Mouse (Mus musculus) adrenal gland, postnatal 36 days (tissue): ENCODE measurements at regions not wholly inside any gene's neighbourhood (a gene's known extent, or its start where the extent isn't known, plus 50 kb on each side); places are given as distances from the start of the nearest gene placed in this dataset.

ENCODE experiments used
- DNase-seq, 2 experiments: peaks; one replicate each; pipeline ENCODE4 v3.0.0; 2021; ENCODE audit warnings: mixed read lengths in 1 of 2

DNA sequence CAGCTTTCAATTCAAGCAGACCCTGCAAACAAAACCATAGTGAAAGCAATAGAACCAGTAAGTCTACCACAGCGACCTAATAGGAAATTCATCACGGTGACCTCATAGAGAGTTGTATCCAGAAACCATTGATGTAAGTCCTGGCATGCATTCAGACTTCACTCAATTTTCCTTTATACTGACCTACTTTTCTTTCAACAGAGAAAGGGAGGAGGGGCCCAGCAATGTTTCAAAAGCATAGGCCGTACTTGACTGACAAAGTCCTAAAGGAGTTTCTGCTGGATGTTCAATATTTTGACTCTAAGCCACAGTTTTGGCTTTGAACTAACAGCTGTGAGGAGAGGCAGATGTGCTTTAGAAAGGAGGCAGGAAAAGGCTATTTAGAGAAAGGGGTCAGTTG is 88.4 kb downstream of the AI593442 start:
- no peak for DNase-seq

DNA sequence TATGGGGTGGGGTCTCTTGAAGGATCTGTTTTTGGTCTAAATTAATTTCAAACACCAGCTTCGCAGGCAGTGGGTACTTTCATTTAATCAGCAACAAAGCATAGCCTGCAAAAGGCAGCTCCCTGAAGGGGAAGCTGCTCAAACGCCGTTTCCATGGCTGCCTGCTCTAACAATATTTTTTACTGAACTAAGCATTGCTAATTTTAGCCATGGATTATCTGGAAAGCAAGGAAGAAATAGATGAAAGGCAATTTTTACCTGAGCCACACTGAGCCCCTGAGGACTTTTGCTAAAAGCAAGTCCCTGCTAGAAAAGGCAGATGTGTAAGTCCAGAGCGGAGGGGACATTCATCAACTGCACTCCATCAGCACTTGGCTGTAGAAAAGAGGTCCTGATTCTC is 105.5 kb downstream of the AI593442 start:
- DNase-seq: no peak

DNA sequence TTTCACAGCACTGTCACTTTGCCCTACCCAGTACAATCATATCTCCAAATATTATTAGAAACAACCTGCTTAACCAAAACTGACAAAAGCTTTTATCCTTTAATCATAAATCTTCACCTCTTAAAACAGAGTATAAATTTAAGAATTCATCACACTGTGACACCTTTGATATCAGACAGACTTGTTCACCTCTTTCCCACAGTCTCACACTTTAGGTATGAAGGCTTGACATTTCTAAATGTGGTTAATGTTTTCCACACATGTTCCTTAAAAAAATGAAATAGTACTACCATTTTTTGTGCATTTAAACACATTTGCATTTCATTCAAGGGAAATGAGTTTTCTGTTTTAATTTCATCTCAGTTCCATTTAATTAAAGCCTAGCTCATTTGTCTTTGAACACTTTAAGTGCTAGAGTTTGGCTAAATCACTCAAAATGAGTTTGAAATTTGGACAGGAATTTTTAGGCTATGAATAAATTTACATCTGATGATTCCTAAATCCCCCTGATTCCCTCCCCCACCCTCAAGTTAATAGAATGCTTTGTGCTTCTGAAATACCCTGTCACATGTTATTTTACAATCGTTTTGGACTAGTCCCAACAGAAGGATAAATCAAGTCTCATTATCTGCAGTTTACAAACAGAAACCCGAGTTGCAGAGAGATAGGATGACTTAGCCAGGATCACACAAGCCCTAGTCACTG is 127.9 kb downstream of the AI593442 start:
- DNase-seq: no peak

DNA sequence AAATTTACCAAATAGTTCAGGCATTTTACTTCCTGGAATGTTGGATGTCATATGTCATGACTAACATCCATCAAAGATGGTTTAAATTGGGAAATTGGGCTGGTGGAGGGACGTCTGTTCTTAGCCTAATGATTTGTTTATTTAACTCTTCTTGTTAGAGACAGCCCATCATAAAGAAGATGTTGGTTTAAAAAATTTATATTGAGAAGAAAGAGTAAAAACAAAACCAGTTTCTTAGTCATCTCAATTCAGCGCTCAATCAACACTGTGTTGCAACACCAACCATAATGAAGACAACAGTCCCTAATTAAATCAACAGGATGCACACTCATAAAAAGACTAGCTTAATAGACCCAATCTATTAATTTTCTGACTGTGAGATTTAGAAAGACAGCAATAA is 133.5 kb downstream of the AI593442 start:
- DNase-seq: no peak

DNA sequence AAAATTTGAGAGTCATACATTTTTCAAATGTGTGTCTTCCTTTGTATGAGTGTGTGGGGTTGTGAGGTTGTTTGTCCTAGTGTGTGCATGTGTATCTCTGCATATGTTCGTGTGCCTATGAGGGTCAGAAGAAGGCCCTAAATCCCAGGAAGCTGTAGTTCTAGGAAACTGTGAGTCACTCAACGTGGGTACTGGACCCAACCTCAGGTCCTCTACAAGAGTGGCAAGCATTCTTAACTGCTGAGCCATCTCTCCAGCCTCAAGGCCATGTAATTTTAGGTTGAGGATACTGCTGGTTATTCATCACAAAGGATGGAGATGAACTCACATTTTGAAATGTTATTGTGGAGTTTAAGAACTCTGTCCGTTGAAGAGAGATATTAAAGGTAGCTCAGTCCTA is 140.5 kb downstream of the AI593442 start:
- no peak for DNase-seq

DNA sequence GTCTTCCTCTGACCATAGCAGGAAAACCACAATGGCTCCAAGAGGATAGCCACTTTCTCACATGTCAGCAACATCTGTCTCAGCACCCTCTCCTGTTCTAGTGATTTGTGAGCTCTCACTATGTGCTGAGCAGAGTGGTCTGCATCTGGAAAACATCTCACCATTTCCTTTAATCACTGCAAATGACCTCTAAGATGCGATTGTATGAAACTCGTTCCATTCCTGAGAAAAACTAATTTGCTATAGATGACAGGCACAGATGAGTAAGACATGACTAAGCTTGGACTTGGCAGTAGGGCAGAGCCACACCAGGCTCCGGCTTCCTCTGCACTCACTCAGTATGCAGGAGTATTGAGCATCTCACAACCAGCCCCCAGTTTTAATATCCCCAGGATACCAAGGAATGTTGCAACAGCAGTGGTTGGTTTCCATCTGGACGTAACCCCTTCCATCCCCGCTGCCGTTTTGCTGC is 150.1 kb downstream of the AI593442 start:
- DNase-seq: no peak

DNA sequence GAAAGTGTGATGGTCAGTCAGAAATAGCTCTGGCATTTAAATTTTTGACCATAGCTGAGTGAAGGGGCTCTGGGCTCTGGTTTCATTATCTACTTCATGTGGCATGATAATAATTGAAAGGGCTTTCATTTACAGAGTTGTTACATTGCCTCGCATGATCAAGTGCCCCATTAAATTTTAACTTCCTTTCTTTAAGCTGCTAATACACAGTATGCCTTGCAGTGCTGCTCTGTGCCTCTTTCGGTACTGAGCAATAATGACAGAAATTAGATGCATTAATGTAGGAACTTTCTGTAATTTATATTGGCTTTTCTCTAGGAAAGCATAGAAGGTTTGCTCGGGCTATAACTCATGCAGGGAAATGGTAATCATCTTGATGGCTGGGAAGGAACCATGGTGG is 179.1 kb downstream of the AI593442 start:
- DNase-seq: no peak

DNA sequence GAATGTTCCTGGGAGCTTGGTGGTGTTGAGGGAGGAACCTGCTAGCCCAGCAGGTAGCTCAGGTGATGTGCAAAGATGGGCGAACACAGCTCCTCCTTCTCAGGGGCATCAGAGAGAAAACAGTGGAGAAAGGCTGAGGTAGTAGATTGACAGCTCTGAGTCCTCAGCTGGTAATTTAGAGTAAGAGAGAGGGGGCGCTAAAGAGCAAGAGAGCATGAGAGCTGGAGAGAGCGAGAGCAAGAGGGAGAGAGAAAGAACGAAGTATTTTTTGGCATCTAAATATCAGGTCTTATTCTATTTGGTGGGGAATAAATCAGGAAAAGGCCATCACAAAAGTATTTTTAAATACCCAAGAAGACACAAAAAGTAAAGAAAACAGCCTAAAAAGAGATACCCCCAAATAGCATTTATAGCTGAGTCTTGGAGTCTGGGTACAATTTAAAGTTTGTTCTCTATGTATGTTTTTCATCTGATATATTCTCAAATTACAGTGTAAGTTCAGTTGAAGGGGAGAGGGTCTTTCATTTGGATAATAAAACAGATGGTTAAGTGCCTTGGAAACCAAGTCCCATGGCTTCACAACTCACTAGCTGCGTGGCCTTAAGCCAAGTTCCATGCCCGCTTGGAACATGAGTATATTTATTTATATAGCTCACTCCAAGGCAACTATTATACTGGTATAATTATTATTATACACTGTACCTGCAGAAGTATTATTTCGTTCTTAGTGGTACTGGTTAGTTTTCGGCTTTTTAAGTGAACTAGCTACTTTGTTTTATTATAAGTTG is 183.9 kb downstream of the AI593442 start:
- peak in 1 of 2 experiments; percentile 3 for DNase-seq

DNA sequence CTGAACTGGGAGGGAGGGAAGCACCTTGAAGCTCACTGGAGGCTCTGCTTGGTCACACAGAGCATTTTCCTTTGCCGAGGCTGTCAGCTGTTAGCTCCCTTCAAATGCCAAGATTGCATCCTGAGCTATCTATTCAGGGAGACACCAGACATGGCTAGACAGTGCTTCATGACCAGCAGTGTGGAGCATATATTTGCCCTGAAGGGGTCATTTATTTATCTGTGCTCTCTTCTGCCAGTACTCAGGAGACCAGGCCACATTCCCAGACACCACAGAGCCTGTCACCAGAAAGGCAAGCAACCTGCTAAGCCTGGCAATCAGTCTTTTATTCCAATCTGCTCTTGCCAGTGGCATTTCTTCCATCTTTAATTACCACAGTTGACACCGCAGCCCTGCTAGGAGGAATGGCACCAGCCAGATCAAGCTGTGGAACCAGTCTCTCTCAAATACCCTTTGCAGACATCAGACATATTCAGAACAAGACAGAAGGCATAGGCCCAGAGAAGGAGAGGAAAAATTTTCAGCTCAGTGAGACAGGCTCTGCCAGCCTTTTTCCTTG is 186.6 kb downstream of the AI593442 start:
- no peak for DNase-seq

DNA sequence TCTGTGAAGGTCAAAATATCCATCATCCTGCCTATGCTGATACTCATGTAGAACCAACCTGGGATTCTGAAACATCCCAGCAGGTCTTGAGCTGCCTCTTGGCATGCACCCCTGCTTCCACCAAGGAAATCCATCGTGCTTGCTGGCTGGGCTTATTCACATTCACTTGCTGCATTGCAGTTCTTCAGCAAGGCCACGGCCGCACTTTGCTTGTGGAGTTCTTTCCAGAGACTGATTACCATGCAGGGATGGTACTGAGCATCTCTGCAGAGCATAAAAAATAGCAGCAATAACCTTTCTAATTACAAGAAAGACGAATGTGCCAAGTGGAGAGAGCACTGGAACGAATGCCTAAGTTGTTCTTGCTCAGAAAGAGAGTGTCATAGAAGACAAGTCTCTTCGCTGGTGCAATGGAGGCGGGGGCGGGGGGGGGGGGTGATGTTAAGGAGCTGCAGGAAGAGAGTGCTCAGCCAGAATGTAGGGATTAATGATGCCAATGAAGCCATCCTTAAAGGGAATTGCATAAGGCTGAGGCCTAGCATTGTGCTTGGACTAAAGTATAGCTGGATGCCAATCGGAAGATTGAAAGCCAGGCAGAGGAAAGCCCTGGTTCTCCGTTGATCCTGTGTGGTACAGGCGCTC is 205.9 kb downstream of the AI593442 start:
- DNase-seq: no peak

DNA sequence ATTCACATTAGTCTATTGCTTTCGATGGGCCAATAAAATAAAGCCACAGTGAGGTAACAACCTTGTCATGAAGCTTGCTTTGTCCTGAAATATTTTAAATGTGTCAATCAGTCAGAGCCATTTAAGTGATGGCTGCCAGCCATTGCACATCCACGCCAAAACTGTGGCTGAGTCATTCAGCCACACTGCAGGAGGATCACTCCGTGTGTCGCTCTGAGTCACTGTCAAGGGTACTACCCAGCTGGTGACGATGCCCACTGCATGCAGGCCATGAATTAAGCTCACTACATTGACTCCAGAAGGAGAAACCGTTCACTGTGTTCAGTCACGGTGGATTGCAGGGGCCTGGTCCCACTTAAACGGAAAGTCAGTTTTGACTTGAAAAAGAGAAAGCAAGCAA is 206.7 kb downstream of the AI593442 start:
- peak; percentile 29 to 55 for DNase-seq

DNA sequence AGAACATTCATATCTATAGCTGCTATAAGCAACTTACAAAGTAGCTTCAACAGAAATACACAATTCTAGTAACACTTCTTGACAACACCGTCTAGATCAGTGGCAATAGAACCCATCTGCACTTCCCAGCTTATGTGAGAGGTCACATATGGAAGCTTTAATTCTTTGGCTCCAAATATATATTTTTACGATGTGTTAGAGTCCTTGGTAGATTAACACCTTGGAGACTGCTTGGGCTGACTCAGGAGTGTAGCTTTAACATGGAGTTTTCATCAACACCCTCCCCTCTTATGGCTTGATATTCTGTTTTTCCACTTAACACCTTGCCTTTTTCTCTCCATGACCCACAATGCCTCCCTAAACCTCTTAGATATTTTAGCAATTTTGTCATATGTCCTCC is 221.1 kb downstream of the AI593442 start:
- DNase-seq: no peak

DNA sequence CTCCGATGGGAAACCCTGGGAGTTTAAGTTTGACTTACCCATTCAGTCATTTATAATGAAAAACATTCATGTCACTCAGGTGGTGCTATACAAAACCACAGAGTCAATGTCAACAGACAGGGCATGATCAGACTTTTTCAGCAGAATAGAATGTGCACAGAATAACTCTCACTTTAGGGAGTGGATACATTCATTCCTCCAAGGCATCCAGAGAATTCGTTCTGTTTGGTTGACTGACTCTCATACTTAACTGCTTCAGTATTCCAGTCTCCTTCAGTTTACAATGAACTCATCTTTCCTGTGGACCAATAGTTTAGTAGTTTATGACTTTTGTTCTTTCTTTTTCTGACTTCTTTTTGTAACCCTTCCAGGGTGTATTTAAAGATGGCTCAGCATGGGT is 225.1 kb downstream of the AI593442 start:
- no peak for DNase-seq

DNA sequence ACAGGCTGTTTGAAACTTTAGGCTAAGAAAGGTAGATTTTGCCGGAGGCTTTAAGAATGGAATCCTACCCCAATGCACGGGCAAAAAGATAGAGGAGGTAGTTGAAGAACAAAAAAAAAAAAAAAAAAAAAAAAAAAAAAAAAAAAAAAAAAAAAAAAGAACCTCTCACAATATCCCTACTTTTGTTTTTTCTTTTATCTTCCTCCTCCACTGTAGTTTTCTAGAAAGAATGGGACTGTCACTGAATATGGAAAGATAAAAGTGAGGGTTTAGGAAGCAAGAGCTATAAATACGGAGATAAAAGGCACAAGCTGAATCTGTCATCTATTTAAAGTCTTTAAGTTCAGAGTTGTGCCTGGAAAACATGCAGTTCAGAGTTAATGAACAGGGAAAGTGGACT is 227.8 kb downstream of the AI593442 start:
- no peak for DNase-seq

DNA sequence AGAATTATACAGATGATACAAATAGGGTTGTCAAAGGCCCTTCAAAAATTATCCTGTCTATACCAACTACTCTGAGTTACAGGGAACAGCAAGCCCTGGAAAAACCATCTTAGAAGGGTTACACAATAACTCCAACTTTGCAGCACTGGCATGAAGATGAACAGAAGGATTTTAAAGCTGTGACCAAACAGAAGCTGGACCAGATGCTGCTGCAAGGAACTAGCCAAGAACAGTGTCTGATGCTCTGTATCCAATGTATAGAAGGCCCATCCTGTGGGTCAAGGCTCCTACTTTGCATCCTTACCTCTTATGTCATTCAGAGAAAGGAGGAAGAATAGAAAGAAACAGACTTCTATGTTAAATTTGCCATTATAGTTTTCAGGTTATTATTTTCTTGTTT is 231.3 kb downstream of the AI593442 start:
- no peak for DNase-seq

DNA sequence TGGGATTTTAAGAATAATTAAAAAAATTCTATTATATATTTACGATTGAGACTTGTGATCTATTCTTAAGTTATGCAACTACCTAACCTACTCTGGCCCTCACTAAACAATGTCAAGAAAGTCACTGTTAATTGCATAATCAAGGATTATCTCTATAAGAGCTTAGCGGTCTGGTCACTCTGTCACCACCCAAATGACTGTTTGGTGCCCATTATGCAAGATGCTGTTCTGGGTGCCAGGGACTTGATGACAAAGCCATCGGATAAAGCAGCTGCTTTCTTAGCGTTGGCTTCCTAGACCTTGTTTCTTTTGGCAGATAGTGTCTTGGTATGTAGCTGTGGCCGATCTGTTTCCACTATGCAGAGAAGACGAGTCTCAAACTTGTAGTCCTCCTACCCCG is 236.4 kb downstream of the AI593442 start:
- DNase-seq: peak in 1 of 2 experiments; percentile 3

DNA sequence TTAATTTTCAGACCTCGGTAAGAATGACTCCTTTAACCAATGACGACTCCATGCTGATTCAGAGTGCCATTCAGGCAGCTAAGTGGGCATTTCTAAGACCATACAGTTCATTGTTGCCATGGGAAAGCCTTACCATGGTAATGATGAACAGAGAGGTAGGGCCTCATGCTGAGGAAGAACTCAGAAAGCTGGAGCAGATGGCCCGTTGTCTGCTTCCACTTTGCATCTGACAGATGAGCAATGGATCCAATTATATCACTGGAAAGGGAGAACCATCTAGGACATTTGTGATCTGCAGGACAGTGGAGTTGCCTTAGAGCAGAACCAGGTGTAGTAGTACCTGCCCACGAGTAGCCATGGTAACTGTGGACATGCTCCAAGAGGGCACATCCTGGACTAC is 245.4 kb downstream of the AI593442 start:
- DNase-seq: no peak

DNA sequence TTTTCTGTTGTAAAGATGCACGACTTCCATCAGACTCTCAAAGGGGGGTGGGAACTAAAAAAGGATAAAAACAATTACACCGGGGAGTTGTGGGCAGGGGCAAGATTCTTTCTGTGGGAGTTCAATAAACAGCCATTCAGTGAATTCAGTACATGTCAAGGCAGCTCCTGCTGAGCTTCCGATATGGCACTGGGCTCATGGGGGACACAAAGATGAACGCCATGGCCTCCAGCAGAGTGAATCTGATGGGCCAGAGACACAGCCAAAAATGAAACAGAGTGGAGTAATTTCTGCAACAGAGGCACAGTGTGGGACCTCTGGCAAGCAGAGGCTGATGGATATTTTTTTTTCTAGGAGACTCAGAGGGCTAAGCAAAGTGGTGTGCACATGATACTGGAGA is 254.2 kb downstream of the AI593442 start:
- DNase-seq: no peak

DNA sequence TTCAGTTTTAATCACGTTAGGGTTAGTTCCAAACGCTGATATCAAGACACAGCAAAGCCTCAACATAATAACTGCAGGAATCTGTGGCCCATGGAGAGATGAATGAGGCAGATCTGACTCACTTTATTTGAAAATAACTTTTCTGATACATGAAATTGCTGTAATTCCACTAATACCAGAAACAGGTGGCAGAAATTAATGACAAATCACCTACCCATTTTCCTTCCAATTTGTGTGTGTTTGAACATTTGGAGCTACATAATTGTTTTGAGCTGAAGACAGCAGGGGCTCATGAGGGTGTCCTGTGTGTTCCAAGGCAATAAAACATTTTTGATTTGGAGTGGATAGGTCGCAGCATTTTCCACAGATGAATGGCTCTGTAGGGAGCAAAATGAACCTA is 254.2 kb upstream of the Zc3h12c start:
- DNase-seq: no peak

DNA sequence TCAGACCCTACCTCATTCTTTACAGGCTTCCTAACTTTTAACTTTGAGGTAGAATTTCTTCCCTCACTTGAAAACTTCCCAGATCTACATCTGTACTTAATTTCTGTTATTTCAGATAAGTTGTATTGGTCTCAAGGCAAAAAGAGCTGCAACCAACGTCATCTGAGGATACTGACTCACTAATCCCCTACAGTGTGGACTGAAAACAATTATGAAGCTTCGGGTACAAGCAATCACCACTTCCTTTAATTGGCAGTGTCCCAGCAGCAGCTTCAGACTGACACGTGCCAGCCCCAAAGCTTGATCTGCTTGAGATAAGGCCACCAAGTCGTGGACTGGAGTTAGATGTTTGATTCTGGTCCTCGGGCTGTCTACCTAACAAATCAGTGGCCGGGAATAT is 247.3 kb upstream of the Zc3h12c start:
- DNase-seq: no peak

DNA sequence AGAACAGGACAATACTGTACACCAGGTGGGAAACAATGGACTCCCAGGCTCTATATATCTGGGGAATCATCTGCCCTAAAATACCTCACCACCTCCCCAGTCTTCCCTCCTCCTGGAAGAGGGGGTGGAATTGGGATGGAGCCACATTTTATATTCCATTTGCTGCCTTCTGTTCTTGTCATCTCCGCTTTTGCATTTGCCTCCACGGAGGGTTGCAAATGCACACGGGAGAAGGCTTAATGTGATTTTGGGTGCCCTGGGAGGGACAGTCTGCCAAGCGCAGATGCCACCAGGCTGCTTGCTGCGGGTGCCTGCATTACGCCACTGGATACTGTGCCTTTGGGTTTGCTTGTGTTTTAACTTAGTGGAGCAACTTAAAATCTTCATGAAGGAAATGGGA is 239.5 kb upstream of the Zc3h12c start:
- no peak for DNase-seq

DNA sequence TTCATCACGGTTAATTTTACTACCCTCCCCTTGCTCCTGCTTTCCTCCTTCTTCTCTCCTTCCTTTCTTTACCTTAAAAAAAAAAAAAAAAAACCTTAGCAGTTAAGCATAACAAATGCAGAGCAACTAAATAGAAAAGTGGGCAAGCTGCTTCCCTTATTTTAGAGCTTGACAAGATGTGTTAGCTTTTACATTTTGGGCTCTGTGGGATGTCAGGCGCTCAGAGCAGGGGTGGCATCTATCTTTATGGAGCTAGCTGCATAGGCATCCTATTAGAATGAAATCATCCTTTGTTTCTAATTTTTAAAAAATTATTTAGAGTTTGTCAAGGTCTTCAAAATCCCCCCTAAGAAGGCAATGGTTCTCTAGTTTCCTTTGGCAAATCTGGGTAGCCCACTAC is 234.1 kb upstream of the Zc3h12c start:
- no peak for DNase-seq

DNA sequence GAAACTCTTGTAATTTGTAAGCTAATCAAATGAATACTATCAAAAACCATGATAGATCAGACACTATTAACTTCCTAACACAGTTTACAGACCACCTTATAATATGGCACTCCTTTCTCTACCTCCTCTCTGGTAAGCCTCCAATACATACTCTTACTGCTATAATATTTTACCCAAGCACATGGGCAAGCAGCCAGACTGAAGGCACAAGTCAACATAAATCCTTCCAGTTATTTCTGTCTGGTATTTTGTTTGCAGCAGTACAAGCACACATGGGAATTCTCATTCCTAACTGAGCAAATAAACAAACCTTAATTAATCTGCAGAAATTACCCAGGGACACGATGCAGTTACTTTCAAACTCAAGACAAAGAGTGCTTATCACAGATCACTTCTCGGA is 210.7 kb upstream of the Zc3h12c start:
- DNase-seq: no peak
